Mouse (Mus musculus): ENCODE data around the gene Nrarp.

GRCm38 (mm10) chr2:25147892-25148291, 32.7 kb upstream of the Nrarp start:
- no peak for TF ChIP-seq CTCF (conservative IDR thresholded peaks at IDR 0.05; ENCODE audit: low read length)
- TF ChIP-seq POU5F1 (IDR thresholded peaks at IDR 0.05; ENCODE audit: borderline replicate concordance, low read length): no peak

Data from E14TG2a.4 (cell line).